In the genomic region with DNA sequence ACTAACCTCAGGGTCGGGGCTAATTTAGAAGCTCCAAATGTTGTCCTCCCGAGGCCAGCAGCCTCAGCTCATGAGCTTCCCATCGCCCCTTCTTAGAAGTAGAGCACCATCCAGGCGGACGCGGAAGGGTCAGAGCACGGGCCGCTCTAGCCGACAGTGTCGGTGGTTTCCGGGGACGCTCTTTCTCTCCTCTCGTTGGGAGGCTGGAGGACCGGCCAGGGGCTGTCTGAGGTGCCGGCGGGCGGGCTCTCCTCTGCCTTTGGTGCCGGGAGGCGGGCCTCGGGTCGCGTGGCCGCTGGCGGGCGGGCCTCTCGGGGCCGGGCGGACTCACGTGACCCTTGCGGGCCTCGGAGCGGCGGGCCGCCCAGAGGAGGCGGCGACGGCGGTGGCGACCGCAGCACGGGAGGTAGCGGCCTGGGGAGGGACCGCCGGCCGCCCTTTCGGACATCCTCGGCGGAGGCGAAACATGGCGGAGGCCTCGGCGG, we compare ENCODE assay signal across 8 mouse cellular contexts. TPM values are rescaled to one million over a fixed set of nuclear protein-coding genes. Genes with fewer than 3 reads are reported as not detected.
A peak's percentile ranks its signal among the peaks of the same experiment; 100 is the strongest.
DNase-seq lines count a peak whose midpoint lies in the region; ATAC-seq and TF ChIP-seq lines count a peak whose summit lies in the region.

A gene (minus strand): TSS at position 286 of the 485 bp plus-strand sequence.
A gene (plus strand): TSS at position 322 of the 485 bp plus-strand sequence.

- ATAC-seq in G1E (ENCODE audit: extremely low read depth, insufficient number of reproducible peaks, low FRiP score, poor library complexity, severe bottlenecking), result peak; percentile 96
- peak; percentile 99 for ATAC-seq in forebrain, postnatal 0 days
- peak; percentile 98 for ATAC-seq in lung, embryonic 15.5 days (ENCODE audit: borderline replicate concordance, extremely low read depth, low FRiP score, low TSS enrichment)

- peak within 1 kb of the TSS; percentile 99 for H3K4me3 ChIP-seq in G1E (ENCODE audit: low read depth, low read length)
- H3K4me3 ChIP-seq in forebrain, postnatal 0 days (ENCODE audit: low read depth, low read length), result peak within 1 kb of the TSS; percentile 56
- peak within 1 kb of the TSS; percentile 97 for H3K4me3 ChIP-seq in lung, embryonic 15.5 days

- H3K4me2 ChIP-seq in forebrain, postnatal 0 days (ENCODE audit: low read depth), result peak within 1 kb of the TSS; percentile 64
- peak within 1 kb of the TSS; percentile 66 for H3K4me2 ChIP-seq in lung, embryonic 15.5 days

- H3K9me3 ChIP-seq in G1E (replicated peaks), result no peaks in the 10 kb centered on the region
- H3K9me3 ChIP-seq in forebrain, postnatal 0 days (ENCODE audit: low read length), result no peaks in the 10 kb centered on the region
- no peaks in the 10 kb centered on the region for H3K9me3 ChIP-seq in lung, embryonic 15.5 days

- H3K36me3 ChIP-seq in G1E (replicated peaks), result peaks cover 40% of the 10 kb centered on the region
- H3K36me3 ChIP-seq in forebrain, postnatal 0 days (ENCODE audit: insufficient read depth), result 0 out of 2 replicates have a peak, but pooled peaks cover 7% of the 10 kb centered on the region
- H3K36me3 ChIP-seq in lung, embryonic 15.5 days, result peaks cover 15% of the 10 kb centered on the region

- H3K27ac ChIP-seq in forebrain, postnatal 0 days (ENCODE audit: low read depth, low read length), result peak within 1 kb of the TSS; percentile 79
- peak within 1 kb of the TSS; percentile 73 for H3K27ac ChIP-seq in lung, embryonic 15.5 days

- 3% methylated on average over 44 of the region's 52 CpGs for WGBS in forebrain, postnatal 0 days
- under 1% methylated on average over 44 of the region's 52 CpGs for WGBS in lung, embryonic 15.5 days

- TF ChIP-seq CTCF in G1E (IDR thresholded peaks at IDR 0.05; ENCODE audit: low read depth, low read length), result no peak
- TF ChIP-seq CTCF in forebrain, postnatal 0 days (IDR thresholded peaks at IDR 0.05; ENCODE audit: low read depth), result no peak

- peaks cover 47% of the 10 kb centered on the region for H3K4me1 ChIP-seq in G1E (ENCODE audit: insufficient read depth, low read depth, low read length)
- peaks cover 11% of the 10 kb centered on the region; the same call in 1 of the 2 replicates for H3K4me1 ChIP-seq in forebrain, postnatal 0 days (ENCODE audit: insufficient read depth)
- peaks cover 24% of the 10 kb centered on the region for H3K4me1 ChIP-seq in lung, embryonic 15.5 days

- H3K27me3 ChIP-seq in G1E (ENCODE audit: insufficient read depth, low read length), result no peaks in the 10 kb centered on the region
- H3K27me3 ChIP-seq in forebrain, postnatal 0 days (ENCODE audit: insufficient read depth, low read length), result no peaks in the 10 kb centered on the region
- no peaks in the 10 kb centered on the region for H3K27me3 ChIP-seq in lung, embryonic 15.5 days

- peak within 1 kb of the TSS; percentile 70 for H3K9ac ChIP-seq in forebrain, postnatal 0 days
- H3K9ac ChIP-seq in lung, embryonic 15.5 days, result peak within 1 kb of the TSS; percentile 88

- peak; percentile 90 for DNase-seq in G1E (ENCODE audit: low spot score)
- DNase-seq in cerebellum, adult 18-20 months, result peak; percentile 97 to 98
- peak; percentile 93 for DNase-seq in forebrain, postnatal 0 days
- peak; percentile 97 for DNase-seq in heart, postnatal 4 days
- peak; percentile 93 for DNase-seq in layer of hippocampus, adult 8-10 months (ENCODE audit: low spot score in 2 of 2)
- peak; percentile 97 for DNase-seq in ovary, adult 18-20 months (ENCODE audit: low spot score)
- peak; percentile 76 for DNase-seq in thymus, postnatal 0 days (ENCODE audit: low spot score)

RNA-seq across cellular contexts. Expression of the first gene that starts in this region (rescaled TPM):
- 79.4 and 84.4 TPM in 2 replicates for total RNA-seq in G1E (2014; fragmentation: Nextera tagmentation)
- 19.2 and 27.9 TPM in 2 replicates for total RNA-seq in G1E (2017)
- 7.7 and 8.9 TPM in 2 replicates for polyA plus RNA-seq in G1E (2012)
- 13.2 and 15.6 TPM in 2 replicates for total RNA-seq in forebrain, postnatal 0 days (2014; rRNA removed)
- polyA plus RNA-seq in forebrain, postnatal 0 days (2015; fragmentation: Nextera tagmentation; extraction: Ambion mirVana), result 19.5 and 28.4 TPM in 2 replicates
- total RNA-seq in heart, postnatal 4 days (2021), result 10 to 100 TPM; 26.1 to 27.3 TPM
- total RNA-seq in layer of hippocampus, adult 8-10 months (2022), result 10 to 100 TPM; 23.0 to 25.4 (median 25.0) TPM
- 34.9 and 38.2 TPM in 2 replicates for polyA plus RNA-seq in lung, embryonic 15.5 days (2015; fragmentation: Nextera tagmentation; extraction: Ambion mirVana)
- polyA plus RNA-seq in thymus, postnatal 0 days (2015; fragmentation: Nextera tagmentation; extraction: Ambion mirVana), result 31.8 and 34.5 TPM in 2 replicates

RNA-seq across cellular contexts. Expression of the second gene that starts in this region (rescaled TPM):
- 63.7 and 83.0 TPM in 2 replicates for total RNA-seq in G1E (2014; fragmentation: Nextera tagmentation)
- total RNA-seq in G1E (2017), result 79.1 and 81.7 TPM in 2 replicates
- polyA plus RNA-seq in G1E (2012), result 21.2 and 26.4 TPM in 2 replicates
- total RNA-seq in forebrain, postnatal 0 days (2014; rRNA removed), result 43.7 and 52.6 TPM in 2 replicates
- 58.2 and 63.6 TPM in 2 replicates for polyA plus RNA-seq in forebrain, postnatal 0 days (2015; fragmentation: Nextera tagmentation; extraction: Ambion mirVana)
- 10 to 100 TPM; 25.3 to 25.6 TPM for total RNA-seq in heart, postnatal 4 days (2021)
- total RNA-seq in layer of hippocampus, adult 8-10 months (2022), result 10 to 100 TPM; 58.6 to 61.8 (median 60.4) TPM
- polyA plus RNA-seq in lung, embryonic 15.5 days (2015; fragmentation: Nextera tagmentation; extraction: Ambion mirVana), result 50.7 and 52.3 TPM in 2 replicates
- polyA plus RNA-seq in thymus, postnatal 0 days (2015; fragmentation: Nextera tagmentation; extraction: Ambion mirVana), result 65.9 and 73.2 TPM in 2 replicates

Comparison
In these comparisons a context has a peak if more than half of its experiments do, and no peak if none do; other contexts are left out.
1. Peak in every context shown above with its lines: DNase-seq, ATAC-seq, H3K4me3 ChIP-seq and H3K27ac ChIP-seq.